ENCODE assay signal across 8 mouse cellular contexts in the genomic region with DNA sequence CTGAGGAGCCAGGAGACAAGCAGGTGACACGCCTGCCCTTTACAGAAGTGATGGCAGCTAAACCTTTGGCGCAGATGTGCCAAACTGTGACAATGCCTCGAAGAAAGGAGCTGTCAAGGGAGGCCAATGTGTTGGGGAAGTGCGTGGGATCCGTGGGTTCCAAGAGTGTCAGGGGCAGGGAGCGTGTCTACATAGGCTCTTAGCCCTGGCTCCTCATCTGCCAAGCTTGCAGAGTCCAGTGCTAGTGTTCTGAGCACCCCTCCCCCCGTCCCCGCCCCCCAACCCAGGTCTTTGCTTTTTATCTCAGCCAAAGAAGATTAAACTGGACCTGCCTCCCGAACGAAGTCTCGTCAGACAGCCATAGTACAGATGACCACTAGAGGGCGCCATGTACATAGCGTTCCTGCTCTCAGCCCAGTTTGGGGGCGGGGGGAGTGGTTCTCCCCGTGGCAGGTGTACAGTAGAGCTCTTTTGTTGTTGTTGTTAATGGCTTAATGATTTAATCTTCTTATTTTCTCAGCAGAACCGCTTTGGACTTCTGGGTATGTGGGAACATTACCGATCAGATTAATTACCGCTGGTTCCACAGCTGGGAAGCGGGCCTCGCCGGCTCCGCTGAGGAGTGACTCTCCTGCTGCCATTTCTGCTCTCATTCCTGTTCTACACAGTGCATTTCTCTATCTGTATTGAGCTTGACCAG. TPM values are rescaled to one million over a fixed set of nuclear protein-coding genes. Genes with fewer than 3 reads are reported as not detected.
DNase-seq lines count a peak whose midpoint lies in the region; ATAC-seq and TF ChIP-seq lines count a peak whose summit lies in the region.

No protein-coding gene starts in this region.

- H3K9ac ChIP-seq in intestine, embryonic 14.5 days (ENCODE audit: low read length) = no peak overlapping the region
- H3K9ac ChIP-seq in intestine, embryonic 16.5 days (ENCODE audit: low read depth, low read length) = no peak overlapping the region
- peak overlapping the region; percentile 6; the same call in 1 of the 2 replicates for H3K9ac ChIP-seq in liver, embryonic 13.5 days
- peak overlapping the region; percentile 57 for H3K9ac ChIP-seq in neural tube, embryonic 13.5 days
- H3K9ac ChIP-seq in stomach, postnatal 0 days (ENCODE audit: low read length) = no peak overlapping the region

- H3K4me3 ChIP-seq in intestine, embryonic 14.5 days (ENCODE audit: low read depth, low read length) = no peak overlapping the region
- H3K4me3 ChIP-seq in intestine, embryonic 16.5 days (ENCODE audit: low read length) = no peak overlapping the region
- no peak overlapping the region for H3K4me3 ChIP-seq in embryonic facial prominence, embryonic 10.5 days
- H3K4me3 ChIP-seq in liver, embryonic 13.5 days (replicated peaks) = no peak overlapping the region
- H3K4me3 ChIP-seq in neural tube, embryonic 13.5 days = 0 out of 2 replicates have a peak overlapping the region, but pooled peaks have one; percentile 4
- H3K4me3 ChIP-seq in stomach, postnatal 0 days (ENCODE audit: low read depth, low read length) = no peak overlapping the region

- WGBS in intestine, embryonic 14.5 days = 36% methylated on average over 22 of the region's 22 CpGs
- WGBS in intestine, embryonic 16.5 days = 33% methylated on average over 22 of the region's 22 CpGs
- WGBS in embryonic facial prominence, embryonic 10.5 days = 35% methylated on average over 22 of the region's 22 CpGs
- 36% methylated on average over 22 of the region's 22 CpGs for WGBS in liver, embryonic 13.5 days (ENCODE audit: insufficient replicate concordance)
- 19% methylated on average over 22 of the region's 22 CpGs for WGBS in neural tube, embryonic 13.5 days
- 32% methylated on average over 22 of the region's 22 CpGs for WGBS in stomach, postnatal 0 days

- H3K9me3 ChIP-seq in intestine, embryonic 14.5 days (ENCODE audit: control insufficient read depth, low read length) = no peaks in the 10 kb centered on the region
- no peaks in the 10 kb centered on the region for H3K9me3 ChIP-seq in intestine, embryonic 16.5 days (ENCODE audit: control insufficient read depth, low read length)
- H3K9me3 ChIP-seq in embryonic facial prominence, embryonic 10.5 days = no peaks in the 10 kb centered on the region
- H3K9me3 ChIP-seq in liver, embryonic 13.5 days (replicated peaks) = no peaks in the 10 kb centered on the region
- no peaks in the 10 kb centered on the region for H3K9me3 ChIP-seq in neural tube, embryonic 13.5 days
- no peaks in the 10 kb centered on the region for H3K9me3 ChIP-seq in stomach, postnatal 0 days (ENCODE audit: control insufficient read depth, low read length)

- H3K4me1 ChIP-seq in intestine, embryonic 14.5 days (replicated peaks; ENCODE audit: control insufficient read depth, insufficient read depth, low read length) = no peaks in the 10 kb centered on the region
- H3K4me1 ChIP-seq in intestine, embryonic 16.5 days (ENCODE audit: control insufficient read depth, insufficient read depth, low read length) = no peaks in the 10 kb centered on the region
- H3K4me1 ChIP-seq in embryonic facial prominence, embryonic 10.5 days = peaks cover 64% of the 10 kb centered on the region
- peaks cover 45% of the 10 kb centered on the region for H3K4me1 ChIP-seq in liver, embryonic 13.5 days (replicated peaks)
- H3K4me1 ChIP-seq in neural tube, embryonic 13.5 days (replicated peaks) = peaks cover 31% of the 10 kb centered on the region
- H3K4me1 ChIP-seq in stomach, postnatal 0 days (replicated peaks; ENCODE audit: control insufficient read depth, insufficient read depth) = no peaks in the 10 kb centered on the region

- no peaks in the 10 kb centered on the region for H3K36me3 ChIP-seq in intestine, embryonic 14.5 days (ENCODE audit: control insufficient read depth, insufficient read depth, low read length)
- no peaks in the 10 kb centered on the region for H3K36me3 ChIP-seq in intestine, embryonic 16.5 days (ENCODE audit: control insufficient read depth, insufficient read depth, low read length)
- no peaks in the 10 kb centered on the region for H3K36me3 ChIP-seq in embryonic facial prominence, embryonic 10.5 days (replicated peaks)
- no peaks in the 10 kb centered on the region for H3K36me3 ChIP-seq in liver, embryonic 13.5 days
- H3K36me3 ChIP-seq in neural tube, embryonic 13.5 days = no peaks in the 10 kb centered on the region
- no peaks in the 10 kb centered on the region for H3K36me3 ChIP-seq in stomach, postnatal 0 days (ENCODE audit: control insufficient read depth, insufficient read depth, low read length)

- no peak for TF ChIP-seq EP300 in stomach, postnatal 0 days (optimal IDR thresholded peaks at IDR 0.05)

- no peak overlapping the region for H3K27ac ChIP-seq in intestine, embryonic 14.5 days (ENCODE audit: low read depth)
- no peak overlapping the region for H3K27ac ChIP-seq in intestine, embryonic 16.5 days (ENCODE audit: low read length)
- H3K27ac ChIP-seq in embryonic facial prominence, embryonic 10.5 days (replicated peaks) = no peak overlapping the region
- H3K27ac ChIP-seq in liver, embryonic 13.5 days = no peak overlapping the region
- peak overlapping the region; percentile 85 for H3K27ac ChIP-seq in neural tube, embryonic 13.5 days (replicated peaks)
- H3K27ac ChIP-seq in stomach, postnatal 0 days (replicated peaks) = no peak overlapping the region

- no peak overlapping the region for H3K4me2 ChIP-seq in intestine, embryonic 14.5 days (ENCODE audit: low read length)
- H3K4me2 ChIP-seq in intestine, embryonic 16.5 days (ENCODE audit: low read depth, low read length) = no peak overlapping the region
- no peak overlapping the region for H3K4me2 ChIP-seq in liver, embryonic 13.5 days
- peak overlapping the region; percentile 40 for H3K4me2 ChIP-seq in neural tube, embryonic 13.5 days
- peak overlapping the region; percentile 25; the same call in 1 of the 2 replicates for H3K4me2 ChIP-seq in stomach, postnatal 0 days (replicated peaks; ENCODE audit: low read depth)

- DNase-seq in intestine, embryonic 14.5 days (ENCODE audit: low spot score) = peak; percentile 86
- DNase-seq in embryonic facial prominence, embryonic 10.5 days (ENCODE audit: low spot score) = peak; percentile 81
- peak; percentile 61 for DNase-seq in heart, adult 8-10 months (ENCODE audit: low spot score)
- DNase-seq in kidney, postnatal 25 days = peak; percentile 77 to 85
- peak; percentile 52 for DNase-seq in liver, embryonic 13.5 days
- DNase-seq in stomach, postnatal 0 days (ENCODE audit: low spot score) = peak; percentile 76

- no peak; the same call in 1 of the 2 replicates for ATAC-seq in intestine, embryonic 14.5 days (replicated peaks; ENCODE audit: low FRiP score, low TSS enrichment, low read depth)
- ATAC-seq in intestine, embryonic 16.5 days = no peak
- no peak for ATAC-seq in liver, embryonic 13.5 days (ENCODE audit: low read depth)
- peak; percentile 68 for ATAC-seq in neural tube, embryonic 13.5 days (ENCODE audit: low read depth)
- peak; percentile 33; the same call in 1 of the 2 replicates for ATAC-seq in stomach, postnatal 0 days (ENCODE audit: low FRiP score, low TSS enrichment)

- no peaks in the 10 kb centered on the region for H3K27me3 ChIP-seq in intestine, embryonic 14.5 days (replicated peaks; ENCODE audit: control insufficient read depth, insufficient read depth, low read length)
- H3K27me3 ChIP-seq in intestine, embryonic 16.5 days (replicated peaks; ENCODE audit: control insufficient read depth, insufficient read depth, low read length) = no peaks in the 10 kb centered on the region
- H3K27me3 ChIP-seq in embryonic facial prominence, embryonic 10.5 days (replicated peaks; ENCODE audit: low read depth, poor library complexity, severe bottlenecking) = peaks cover 9% of the 10 kb centered on the region; the same call in 1 of the 2 replicates
- H3K27me3 ChIP-seq in liver, embryonic 13.5 days = no peaks in the 10 kb centered on the region
- no peaks in the 10 kb centered on the region for H3K27me3 ChIP-seq in neural tube, embryonic 13.5 days
- no peaks in the 10 kb centered on the region for H3K27me3 ChIP-seq in stomach, postnatal 0 days (ENCODE audit: control insufficient read depth, insufficient read depth, low read length)

- TF ChIP-seq CTCF in stomach, postnatal 0 days (IDR thresholded peaks at IDR 0.05; ENCODE audit: low read depth) = peak; percentile 91

RNA-seq across cellular contexts. Expression of a gene that starts 28.4 kb away (rescaled TPM):
- 3.6 and 5.1 TPM in 2 replicates for polyA plus RNA-seq in intestine, embryonic 14.5 days (2014; fragmentation: Nextera tagmentation; extraction: Ambion mirVana)
- 2.5 TPM in 2 replicates for polyA plus RNA-seq in intestine, embryonic 16.5 days (2015; fragmentation: Nextera tagmentation; extraction: Ambion mirVana)
- 7.1 and 8.4 TPM in 2 replicates for polyA plus RNA-seq in embryonic facial prominence, embryonic 10.5 days (2016; fragmentation: Nextera tagmentation; extraction: Ambion mirVana)
- total RNA-seq in heart, adult 8-10 months (2022) = 100 to 1,000 TPM in 2 of 4 experiments, 10 to 100 TPM in 2; 78.8 to 113 (median 105) TPM
- polyA plus RNA-seq in liver, embryonic 13.5 days (2015; fragmentation: Nextera tagmentation; extraction: Ambion mirVana) = 6.7 and 8.1 TPM in 2 replicates
- 8.5 and 9.0 TPM in 2 replicates for polyA plus RNA-seq in neural tube, embryonic 13.5 days (2015; fragmentation: Nextera tagmentation; extraction: Ambion mirVana)
- polyA plus RNA-seq in stomach, postnatal 0 days (2015; fragmentation: Nextera tagmentation; extraction: Ambion mirVana) = 1.1 and 1.4 TPM in 2 replicates

Comparison
In these comparisons a context has a peak if more than half of its experiments do, and no peak if none do; other contexts are left out.
1. ATAC-seq: peak in neural tube, embryonic 13.5 days (single experiment) and stomach, postnatal 0 days (single experiment); none in intestine, embryonic 14.5 days (single experiment), intestine, embryonic 16.5 days (single experiment) and liver, embryonic 13.5 days (single experiment).
2. H3K4me2 ChIP-seq: peak in neural tube, embryonic 13.5 days (single experiment) and stomach, postnatal 0 days (single experiment); none in intestine, embryonic 14.5 days (single experiment), intestine, embryonic 16.5 days (single experiment) and liver, embryonic 13.5 days (single experiment).
3. H3K9ac ChIP-seq: peak in liver, embryonic 13.5 days (single experiment) and neural tube, embryonic 13.5 days (single experiment); none in intestine, embryonic 14.5 days (single experiment), intestine, embryonic 16.5 days (single experiment) and stomach, postnatal 0 days (single experiment).
4. Peak in every context shown above with its lines, with median percentiles within 50 percentile points of each other: DNase-seq.